ENCODE assay signal across 17 mouse cellular contexts in genomic region chr9:101262815-101263214, GRCm38 (mm10). TPM values are rescaled to one million over a fixed set of nuclear protein-coding genes. Genes with fewer than 3 reads are reported as not detected.
DNase-seq lines count a peak whose midpoint lies in the region; ATAC-seq and TF ChIP-seq lines count a peak whose summit lies in the region.
"Had no signal": no experiment of that assay in that cellular context is flagged by ENCODE, and none has a peak within 500 bp of the region (broad histone marks: within the 10 kb centered on the region; RNA-seq: fewer than 3 reads in every experiment).

No protein-coding gene starts in this region.

- H3K36me3 ChIP-seq in kidney, adult 2 months (ENCODE audit: control insufficient read depth, insufficient read depth, low read length) = no peaks in the 10 kb centered on the region
- H3K36me3 ChIP-seq in kidney, postnatal 0 days (ENCODE audit: insufficient read depth, low read length) = no peaks in the 10 kb centered on the region
- no peaks in the 10 kb centered on the region for H3K36me3 ChIP-seq in testis, adult 2 months (ENCODE audit: control insufficient read depth, insufficient read depth, low read length)
- H3K36me3 ChIP-seq: embryonic facial prominence, embryonic 15.5 days; forebrain, embryonic 10.5 days; heart, embryonic 13.5 days; hindbrain, embryonic 10.5 days had no signal

- no peaks in the 10 kb centered on the region for H3K9me3 ChIP-seq in kidney, postnatal 0 days (replicated peaks; ENCODE audit: low read length)
- H3K9me3 ChIP-seq: embryonic facial prominence, embryonic 15.5 days; forebrain, embryonic 10.5 days; heart, embryonic 13.5 days; hindbrain, embryonic 10.5 days had no signal

- H3K27me3 ChIP-seq in kidney, adult 2 months (replicated peaks; ENCODE audit: control insufficient read depth, insufficient read depth, low read length) = no peaks in the 10 kb centered on the region
- H3K27me3 ChIP-seq in kidney, postnatal 0 days (ENCODE audit: insufficient read depth, low read length) = no peaks in the 10 kb centered on the region
- no peaks in the 10 kb centered on the region for H3K27me3 ChIP-seq in testis, adult 2 months (ENCODE audit: control insufficient read depth, insufficient read depth, low read length)
- H3K27me3 ChIP-seq: embryonic facial prominence, embryonic 15.5 days; heart, embryonic 13.5 days had no signal

- intact Hi-C loops in heart, postnatal 25 days (cut with DNase I) = no loop called here

- no peak overlapping the region for H3K4me2 ChIP-seq in kidney, postnatal 0 days (ENCODE audit: low read length)
- H3K4me2 ChIP-seq: embryonic facial prominence, embryonic 15.5 days; hindbrain, embryonic 14.5 days had no signal

- 55% methylated on average over 3 of the region's 3 CpGs for WGBS in kidney, adult 2 months
- 67% methylated on average over 3 of the region's 3 CpGs for WGBS in kidney, postnatal 0 days

- TF ChIP-seq CTCF in kidney, adult 2 months (conservative IDR thresholded peaks at IDR 0.05; ENCODE audit: insufficient read depth, insufficient read length, low read depth, low read length) = no peak
- TF ChIP-seq CTCF in kidney, postnatal 0 days (IDR thresholded peaks at IDR 0.05; ENCODE audit: low read depth) = no peak
- TF ChIP-seq CTCF in testis, adult 2 months (IDR thresholded peaks at IDR 0.05; ENCODE audit: control insufficient read depth, insufficient read depth, insufficient replicate concordance, low read depth, low read length) = no peak

- peak; percentile 76 for DNase-seq in heart, adult 11 months
- DNase-seq in heart, postnatal 25 days (ENCODE audit: low spot score) = no peak
- DNase-seq in kidney, adult 2 months = peak; percentile 59
- no peak for DNase-seq in kidney, adult 18-20 months
- DNase-seq in kidney, postnatal 0 days (ENCODE audit: low spot score) = no peak
- DNase-seq in kidney, postnatal 10 days = no peak
- no peak for DNase-seq in testis, postnatal 10 days (ENCODE audit: low spot score)
- DNase-seq: cerebellum, adult 11 months; cerebellum, adult 8-10 months had no signal

- H3K4me1 ChIP-seq in kidney, adult 2 months (ENCODE audit: control insufficient read depth, insufficient read depth, low read length) = peaks cover 26% of the 10 kb centered on the region
- 0 out of 2 replicates have a peak, but pooled peaks cover 6% of the 10 kb centered on the region for H3K4me1 ChIP-seq in kidney, postnatal 0 days (replicated peaks; ENCODE audit: insufficient read depth, low read length)
- H3K4me1 ChIP-seq in testis, adult 2 months (ENCODE audit: control insufficient read depth, insufficient read depth, low read length) = peaks cover 5% of the 10 kb centered on the region

- H3K4me3 ChIP-seq in kidney, adult 2 months (ENCODE audit: insufficient read depth, low read depth, low read length) = no peak overlapping the region
- H3K4me3 ChIP-seq in kidney, postnatal 0 days (replicated peaks; ENCODE audit: low read depth, low read length) = no peak overlapping the region
- H3K4me3 ChIP-seq in testis, adult 2 months (ENCODE audit: control insufficient read depth, low read depth, low read length) = no peak overlapping the region
- H3K4me3 ChIP-seq: embryonic facial prominence, embryonic 15.5 days; erythroblast, embryonic 14.5 days; forebrain, embryonic 10.5 days; hindbrain, embryonic 10.5 days had no signal

- TF ChIP-seq POLR2A in kidney, adult 2 months (IDR thresholded peaks at IDR 0.05; ENCODE audit: low read depth, low read length) = no peak
- TF ChIP-seq POLR2A in testis, adult 2 months (IDR thresholded peaks at IDR 0.05; ENCODE audit: control insufficient read depth, low read depth, low read length) = no peak

- H3K27ac ChIP-seq in kidney, adult 2 months (ENCODE audit: insufficient read depth, low read depth, low read length) = peak overlapping the region; percentile 93
- peak overlapping the region; percentile 79; the same call in 1 of the 2 replicates for H3K27ac ChIP-seq in kidney, postnatal 0 days
- peak overlapping the region; percentile 66 for H3K27ac ChIP-seq in testis, adult 2 months (ENCODE audit: control insufficient read depth, insufficient read depth, low read depth, low read length)
- H3K27ac ChIP-seq: embryonic facial prominence, embryonic 15.5 days; forebrain, embryonic 10.5 days; hindbrain, embryonic 10.5 days; hindbrain, embryonic 14.5 days had no signal

- ATAC-seq in kidney, postnatal 0 days (replicated peaks; ENCODE audit: low FRiP score, low read depth) = no peak
- ATAC-seq: forebrain, embryonic 14.5 days had no signal

- H3K9ac ChIP-seq in kidney, postnatal 0 days (ENCODE audit: low read depth, low read length) = no peak overlapping the region
- H3K9ac ChIP-seq: embryonic facial prominence, embryonic 15.5 days; heart, embryonic 13.5 days; hindbrain, embryonic 14.5 days had no signal

RNA-seq across cellular contexts. Expression of gene Ppp2r3a, which starts 11.2 kb away (rescaled TPM):
- 100 to 1,000 TPM; 229 to 237 TPM for total RNA-seq in heart, postnatal 25 days (2021)
- 13.9 and 17.6 TPM in 2 replicates for polyA plus RNA-seq in kidney, adult 2 months (2012; rRNA removed)
- polyA plus RNA-seq in kidney, postnatal 0 days (2015; fragmentation: Nextera tagmentation; extraction: Ambion mirVana) = 15.3 and 16.6 TPM in 2 replicates
- 3.0 and 3.5 TPM in 2 replicates for polyA plus RNA-seq in testis, adult 2 months (2012; rRNA removed)

Comparison
In these comparisons a context has a peak if more than half of its experiments do, and no peak if none do; other contexts are left out.
1. DNase-seq: peak in heart, adult 11 months (single experiment) and kidney, adult 2 months (single experiment); none in heart, postnatal 25 days (single experiment), kidney, adult 18-20 months (single experiment), kidney, postnatal 0 days (single experiment), kidney, postnatal 10 days (single experiment) and testis, postnatal 10 days (single experiment).
2. Peak in every context shown above with its lines, with median percentiles within 50 percentile points of each other: H3K27ac ChIP-seq.